Mouse (Mus musculus) midbrain, postnatal 0 days (tissue): ENCODE results near the gene Sbk3. TPM values are rescaled to one million over a fixed set of nuclear protein-coding genes. Genes with fewer than 3 reads are reported as not detected.

Experiments
- ATAC-seq: fragments of 200-750 bp; cut with Nextera tagmentation; 2 replicates; pipeline ENCODE4 v1.8.0; 2017; ENCODE audit warnings: moderate number of reproducible peaks, mild to moderate bottlenecking, moderate TSS enrichment, moderate library complexity; ENCODE audit not compliant: low FRiP score
- DNase-seq: peaks from one replicate; pipeline ENCODE4 v3.0.0-alpha.2; 2015; ENCODE audit warnings: low spot score
- H3K27ac ChIP-seq: fragments of 300-500 bp; sonication (generic); 2 replicates; pipeline ENCODE4 v1.5.1; 2014; ENCODE audit warnings: low read depth, mild to moderate bottlenecking, low read length, mixed read lengths
- H3K27me3 ChIP-seq: fragments of 300-500 bp; sonication (generic); 2 replicates; pipeline ENCODE4 v1.6.1; 2014; ENCODE audit warnings: low read length, control low read depth, mixed read lengths; ENCODE audit not compliant: insufficient read depth
- H3K36me3 ChIP-seq: fragments of 300-500 bp; sonication (generic); 2 replicates; pipeline ENCODE4 v1.6.1; 2014; ENCODE audit warnings: low read length, control low read depth, mixed read lengths; ENCODE audit not compliant: insufficient read depth
- H3K4me1 ChIP-seq: fragments of 300-500 bp; sonication (generic); 2 replicates; pipeline ENCODE4 v1.6.1; 2014; ENCODE audit warnings: mild to moderate bottlenecking, control low read depth, antibody characterized with exemption, low read length, mixed read lengths; ENCODE audit not compliant: insufficient read depth
- H3K4me2 ChIP-seq: fragments of 300-500 bp; sonication (generic); 2 replicates; pipeline ENCODE4 v1.6.1; 2014; ENCODE audit warnings: low read depth, mild to moderate bottlenecking, low read length, mixed read lengths; ENCODE audit not compliant: poor library complexity, severe bottlenecking
- H3K4me3 ChIP-seq: fragments of 300-500 bp; sonication (generic); 2 replicates; pipeline ENCODE4 v1.5.1; 2014; ENCODE audit warnings: low read depth, mild to moderate bottlenecking, low read length, moderate library complexity
- H3K9ac ChIP-seq: fragments of 300-500 bp; sonication (generic); replicated peaks from 2 replicates; pipeline ENCODE4 v1.6.1; 2014; ENCODE audit warnings: mild to moderate bottlenecking, low read length, moderate library complexity, mixed read lengths; ENCODE audit not compliant: poor library complexity, severe bottlenecking
- H3K9me3 ChIP-seq: fragments of 300-500 bp; sonication (generic); 2 replicates; pipeline ENCODE4 v1.6.1; 2016; ENCODE audit warnings: low read length, control low read depth
- CTCF ChIP-seq: IDR thresholded peaks from 2 replicates; pipeline ENCODE4 v1.5.1; 2016; ENCODE audit warnings: antibody characterized with exemption, mild to moderate bottlenecking
- WGBS: fragments of 180-500 bp; shearing (Covaris S2); extraction: QIAGEN DNeasy Blood & Tissue Kit; methylation state at CpG from one replicate; pipeline ENCODE4 v1.1.7; 2014; 5-methylcytosine and 5-hydroxymethylcytosine counted together
- polyA plus RNA-seq: library from polyadenylated mRNA; unstranded; fragments of >200 nt; fragmentation: Nextera tagmentation; extraction: Ambion mirVana; gene quantifications from 2 replicates; pipeline ENCODE4 v1.2.1, GENCODE M21; 2015
- total RNA-seq: library from RNA; depleted of rRNA; stranded (reverse); fragments of >200 nt; gene quantifications from 2 replicates; pipeline ENCODE4 v1.2.3, GENCODE M21; 2014

The Sbk3 gene
- total and polyA plus RNA-seq, 2 experiments from 2014 or later = 0.46 to 0.49 TPM

- Histone ChIP-seq H3K4me1 (peaks cover 35% of the 10 kb centered on the region), H3K9ac (peak overlapping the region; percentile 53), H3K4me3 (peak overlapping the region; percentile 40), H3K27ac (peak overlapping the region; percentile 99), H3K27me3 (no peaks in the 10 kb centered on the region), H3K9me3 (no peaks in the 10 kb centered on the region), H3K36me3 (peaks cover 19% of the 10 kb centered on the region), H3K4me2 (peak overlapping the region; percentile 88)
- peak; percentile 68 for DNase-seq
- peak; percentile 67 for TF ChIP-seq CTCF
- ATAC-seq = peak; percentile 1; the same call in 1 of the 2 replicates
- WGBS = 3% methylated on average over 37 of the region's 37 CpGs
Measured at GRCm38 (mm10) chr7:4923586-4924364, 47.2 kb downstream of the Sbk3 start.

GRCm38 (mm10) chr7:4922931-4923565, 47.9 kb downstream of the Sbk3 start:
- ATAC-seq = peak; percentile 62
- Histone ChIP-seq H3K27me3 (no peaks in the 10 kb centered on the region), H3K4me2 (peak overlapping the region; percentile 88), H3K4me1 (peaks cover 35% of the 10 kb centered on the region), H3K9me3 (no peaks in the 10 kb centered on the region), H3K27ac (peak overlapping the region; percentile 99), H3K9ac (peak overlapping the region; percentile 61), H3K4me3 (peak overlapping the region; percentile 40), H3K36me3 (peaks cover 23% of the 10 kb centered on the region)
- WGBS = under 1% methylated on average over 14 of the region's 14 CpGs
- peak; percentile 93 for DNase-seq
- peak; percentile 72 for TF ChIP-seq CTCF

GRCm38 (mm10) chr7:4922508-4922907, 48.5 kb downstream of the Sbk3 start:
- Histone ChIP-seq H3K4me2 (peak overlapping the region; percentile 88), H3K4me3 (peak overlapping the region; percentile 40), H3K27me3 (no peaks in the 10 kb centered on the region), H3K4me1 (peaks cover 35% of the 10 kb centered on the region), H3K27ac (peak overlapping the region; percentile 99), H3K36me3 (peaks cover 23% of the 10 kb centered on the region), H3K9ac (peak overlapping the region; percentile 61), H3K9me3 (no peaks in the 10 kb centered on the region)
- no peak for TF ChIP-seq CTCF
- ATAC-seq (peak; percentile 88), DNase-seq (peak; percentile 94)
- WGBS = under 1% methylated on average over 14 of the region's 14 CpGs

- Histone ChIP-seq H3K4me3 (peak within 1 kb of the TSS; percentile 40), H3K9ac (peak within 1 kb of the TSS; percentile 61), H3K9me3 (no peaks in the 10 kb centered on the region), H3K36me3 (peaks cover 23% of the 10 kb centered on the region), H3K27ac (peak within 1 kb of the TSS; percentile 99), H3K4me2 (peak within 1 kb of the TSS; percentile 88), H3K4me1 (peaks cover 36% of the 10 kb centered on the region), H3K27me3 (no peaks in the 10 kb centered on the region)
- no peak for DNase-seq
- 15% methylated on average over 8 of the region's 8 CpGs for WGBS
- ATAC-seq = peak; percentile 0; the same call in 1 of the 2 replicates
- TF ChIP-seq CTCF = no peak
Measured at GRCm38 (mm10) chr7:4921824-4922482, 49.0 kb downstream of the Sbk3 start, which contains the start of gene Nat14. TSS of gene Nat14 (plus strand) at chr7:4922028.

- Histone ChIP-seq H3K4me1 (peaks cover 43% of the 10 kb centered on the region), H3K36me3 (peaks cover 23% of the 10 kb centered on the region), H3K4me2 (peak overlapping the region; percentile 88), H3K9ac (peak overlapping the region; percentile 61), H3K27ac (peak overlapping the region; percentile 99), H3K4me3 (no peak overlapping the region), H3K27me3 (no peaks in the 10 kb centered on the region), H3K9me3 (no peaks in the 10 kb centered on the region)
- TF ChIP-seq CTCF = no peak
- DNase-seq (no peak), ATAC-seq (no peak)
- WGBS = 56% methylated on average over 23 of the region's 23 CpGs
Measured at GRCm38 (mm10) chr7:4920976-4921823, 49.8 kb downstream of the Sbk3 start.
